Mouse (Mus musculus) forebrain, embryonic 15.5 days (tissue): ENCODE measurements around the gene Zfp91. TPM values are rescaled to one million over a fixed set of nuclear protein-coding genes. Genes with fewer than 3 reads are reported as not detected.
A peak's percentile ranks its signal among the peaks of the same experiment; 100 is the strongest.

Experiments used
- ATAC-seq: fragments of 200-750 bp; cut with Nextera tagmentation; replicated peaks from 2 replicates; pipeline ENCODE4 v1.8.0; 2017; ENCODE audit warnings: mild to moderate bottlenecking, moderate TSS enrichment, moderate library complexity
- H3K27ac ChIP-seq: fragments of 300-500 bp; sonication (generic); replicated peaks from 2 replicates; pipeline ENCODE4 v1.5.1; 2015; ENCODE audit warnings: mild to moderate bottlenecking, inconsistent platforms
- H3K27me3 ChIP-seq: fragments of 300-500 bp; sonication (generic); 2 replicates; pipeline ENCODE4 v1.6.1; 2015; ENCODE audit warnings: inconsistent platforms
- H3K36me3 ChIP-seq: fragments of 300-500 bp; sonication (generic); 2 replicates; pipeline ENCODE4 v1.6.1; 2015; ENCODE audit warnings: mild to moderate bottlenecking, inconsistent platforms
- H3K4me1 ChIP-seq: fragments of 300-500 bp; sonication (generic); 2 replicates; pipeline ENCODE4 v1.6.1; 2015; ENCODE audit warnings: inconsistent platforms
- H3K4me2 ChIP-seq: fragments of 300-500 bp; sonication (generic); replicated peaks from 2 replicates; pipeline ENCODE4 v1.6.1; 2015; ENCODE audit warnings: mild to moderate bottlenecking, inconsistent platforms
- H3K4me3 ChIP-seq: fragments of 300-500 bp; sonication (generic); 2 replicates; pipeline ENCODE4 v1.5.1; 2015; ENCODE audit warnings: mild to moderate bottlenecking, inconsistent platforms
- H3K9ac ChIP-seq: fragments of 300-500 bp; sonication (generic); replicated peaks from 2 replicates; pipeline ENCODE4 v1.6.1; 2015; ENCODE audit warnings: mild to moderate bottlenecking, inconsistent platforms
- H3K9me3 ChIP-seq: fragments of 300-500 bp; sonication (generic); 2 replicates; pipeline ENCODE4 v1.6.1; 2016; ENCODE audit warnings: inconsistent platforms
- WGBS: fragments of 180-500 bp; shearing (Covaris S2); methylation state at CpG from one replicate; pipeline ENCODE4 v1.1.7; 2015; ENCODE audit warnings: mixed read lengths; 5-methylcytosine and 5-hydroxymethylcytosine counted together
- polyA plus RNA-seq: library from polyadenylated mRNA; unstranded; fragments of >200 nt; fragmentation: Nextera tagmentation; extraction: Ambion mirVana; gene quantifications from 2 replicates; pipeline ENCODE4 v1.2.1, GENCODE M21; 2015

Gene Zfp91
- polyA plus RNA-seq, 1 experiment from 2014 or later = 15.6 TPM

GRCm38 (mm10) chr19:12786803-12787395 lies 9.0 kb downstream of the Zfp91 start:
- Histone ChIP-seq H3K27ac (no peak overlapping the region), H3K4me2 (no peak overlapping the region), H3K36me3 (no peaks in the 10 kb centered on the region), H3K9ac (no peak overlapping the region), H3K9me3 (no peaks in the 10 kb centered on the region), H3K27me3 (no peaks in the 10 kb centered on the region), H3K4me3 (no peak overlapping the region), H3K4me1 (peaks cover 7% of the 10 kb centered on the region)
- ATAC-seq = no peak
- 83% methylated on average over 2 of the region's 2 CpGs for WGBS

GRCm38 (mm10) chr19:12780437-12780836 lies 15.5 kb downstream of the Zfp91 start:
- H3K4me3 ChIP-seq = no peak overlapping the region
- H3K4me2 ChIP-seq = no peak overlapping the region
- ATAC-seq = no peak
- H3K27ac ChIP-seq = no peak overlapping the region
- H3K9ac ChIP-seq = no peak overlapping the region
- no peaks in the 10 kb centered on the region for H3K9me3 ChIP-seq
- peaks cover 20% of the 10 kb centered on the region for H3K36me3 ChIP-seq
- H3K4me1 ChIP-seq = no peaks in the 10 kb centered on the region
- no peaks in the 10 kb centered on the region for H3K27me3 ChIP-seq

GRCm38 (mm10) chr19:12770888-12771287 lies 25.0 kb downstream of the Zfp91 start:
- 85% methylated on average over 5 of the region's 5 CpGs for WGBS
- no peak overlapping the region for H3K27ac ChIP-seq
- peaks cover 55% of the 10 kb centered on the region for H3K36me3 ChIP-seq
- H3K27me3 ChIP-seq = no peaks in the 10 kb centered on the region
- H3K4me1 ChIP-seq = no peaks in the 10 kb centered on the region
- H3K4me3 ChIP-seq = no peak overlapping the region
- H3K9me3 ChIP-seq = no peaks in the 10 kb centered on the region
- no peak overlapping the region for H3K9ac ChIP-seq
- ATAC-seq = no peak
- no peak overlapping the region for H3K4me2 ChIP-seq

- no peaks in the 10 kb centered on the region for H3K4me1 ChIP-seq
- H3K27ac ChIP-seq = no peak within 1 kb of the TSS
- H3K9me3 ChIP-seq = no peaks in the 10 kb centered on the region
- 56% methylated on average over 7 of the region's 7 CpGs for WGBS
- no peak within 1 kb of the TSS for H3K9ac ChIP-seq
- no peak within 1 kb of the TSS for H3K4me2 ChIP-seq
- H3K4me3 ChIP-seq = no peak within 1 kb of the TSS
- H3K27me3 ChIP-seq = no peaks in the 10 kb centered on the region
- no peak for ATAC-seq
- peaks cover 55% of the 10 kb centered on the region for H3K36me3 ChIP-seq
Measured at GRCm38 (mm10) chr19:12765308-12765707, 30.6 kb downstream of the Zfp91 start, which contains the start of gene Cntf. Gene Cntf (minus strand): TSS chr19:12765632.

GRCm38 (mm10) chr19:12762212-12763130 lies 33.5 kb downstream of the Zfp91 start:
- Histone ChIP-seq H3K9me3 (no peaks in the 10 kb centered on the region), H3K4me2 (no peak overlapping the region), H3K27me3 (no peaks in the 10 kb centered on the region), H3K27ac (no peak overlapping the region), H3K36me3 (peaks cover 27% of the 10 kb centered on the region), H3K4me1 (0 out of 2 replicates have a peak, but pooled peaks cover 4% of the 10 kb centered on the region), H3K4me3 (no peak overlapping the region), H3K9ac (no peak overlapping the region)
- no peak for ATAC-seq
- 62% methylated on average over 2 of the region's 2 CpGs for WGBS

GRCm38 (mm10) chr19:12759656-12760055 lies 36.3 kb downstream of the Zfp91 start:
- peak; percentile 74; the same call in 1 of the 2 replicates for ATAC-seq
- no peak overlapping the region for H3K9ac ChIP-seq
- 0 out of 2 replicates have a peak overlapping the region, but pooled peaks have one; percentile 11 for H3K27ac ChIP-seq
- 17% methylated on average over 2 of the region's 2 CpGs for WGBS
- H3K27me3 ChIP-seq = no peaks in the 10 kb centered on the region
- no peaks in the 10 kb centered on the region for H3K9me3 ChIP-seq
- H3K4me1 ChIP-seq = 0 out of 2 replicates have a peak, but pooled peaks cover 4% of the 10 kb centered on the region
- H3K36me3 ChIP-seq = peaks cover 18% of the 10 kb centered on the region
- H3K4me2 ChIP-seq = no peak overlapping the region
- no peak overlapping the region for H3K4me3 ChIP-seq

GRCm38 (mm10) chr19:12758936-12759478 lies 36.9 kb downstream of the Zfp91 start:
- no peak overlapping the region for H3K9ac ChIP-seq
- no peak overlapping the region for H3K4me3 ChIP-seq
- H3K27me3 ChIP-seq = no peaks in the 10 kb centered on the region
- H3K4me2 ChIP-seq = no peak overlapping the region
- H3K27ac ChIP-seq = no peak overlapping the region
- H3K4me1 ChIP-seq = 0 out of 2 replicates have a peak, but pooled peaks cover 4% of the 10 kb centered on the region
- WGBS = 96% methylated on average over 1 of the region's 1 CpGs
- H3K9me3 ChIP-seq = no peaks in the 10 kb centered on the region
- peaks cover 14% of the 10 kb centered on the region for H3K36me3 ChIP-seq
- peak; percentile 30; the same call in 1 of the 2 replicates for ATAC-seq

GRCm38 (mm10) chr19:12756286-12756685 lies 39.6 kb downstream of the Zfp91 start:
- 79% methylated on average over 3 of the region's 3 CpGs for WGBS
- H3K27me3 ChIP-seq = no peaks in the 10 kb centered on the region
- H3K4me3 ChIP-seq = no peak overlapping the region
- H3K9me3 ChIP-seq = no peaks in the 10 kb centered on the region
- H3K36me3 ChIP-seq = no peaks in the 10 kb centered on the region; the same call in 1 of the 2 replicates
- H3K27ac ChIP-seq = no peak overlapping the region
- no peak for ATAC-seq
- H3K4me1 ChIP-seq = 0 out of 2 replicates have a peak, but pooled peaks cover 4% of the 10 kb centered on the region
- no peak overlapping the region for H3K4me2 ChIP-seq
- H3K9ac ChIP-seq = no peak overlapping the region

- WGBS = 88% methylated on average over 2 of the region's 2 CpGs
Measured at GRCm38 (mm10) chr19:12731950-12732349, 64.0 kb downstream of the Zfp91 start.

GRCm38 (mm10) chr19:12731036-12731435 lies 64.9 kb downstream of the Zfp91 start:
- Histone ChIP-seq H3K4me2 (no peak overlapping the region), H3K4me3 (no peak overlapping the region), H3K4me1 (no peaks in the 10 kb centered on the region), H3K27me3 (no peaks in the 10 kb centered on the region), H3K27ac (no peak overlapping the region), H3K36me3 (no peaks in the 10 kb centered on the region), H3K9ac (no peak overlapping the region), H3K9me3 (no peaks in the 10 kb centered on the region)
- 63% methylated on average over 1 of the region's 1 CpGs for WGBS
- no peak for ATAC-seq

More at GRCm38 (mm10) chr19:12731950-12732349, 64.0 kb downstream of the Zfp91 start:
- Histone ChIP-seq H3K27me3 (no peaks in the 10 kb centered on the region), H3K9ac (no peak overlapping the region), H3K36me3 (no peaks in the 10 kb centered on the region), H3K27ac (no peak overlapping the region), H3K4me1 (no peaks in the 10 kb centered on the region), H3K4me2 (no peak overlapping the region), H3K9me3 (no peaks in the 10 kb centered on the region), H3K4me3 (no peak overlapping the region)
- no peak for ATAC-seq

- H3K9me3 ChIP-seq = no peaks in the 10 kb centered on the region
- no peak overlapping the region for H3K9ac ChIP-seq
- H3K4me3 ChIP-seq = no peak overlapping the region
- no peak overlapping the region for H3K27ac ChIP-seq
- ATAC-seq = no peak
- H3K27me3 ChIP-seq = no peaks in the 10 kb centered on the region
- H3K4me1 ChIP-seq = no peaks in the 10 kb centered on the region
- H3K4me2 ChIP-seq = no peak overlapping the region
- H3K36me3 ChIP-seq = no peaks in the 10 kb centered on the region
- WGBS = 67% methylated on average over 1 of the region's 1 CpGs
Measured at GRCm38 (mm10) chr19:12725851-12726250, 70.1 kb downstream of the Zfp91 start.

- no peak overlapping the region for H3K27ac ChIP-seq
- H3K27me3 ChIP-seq = no peaks in the 10 kb centered on the region
- H3K36me3 ChIP-seq = no peaks in the 10 kb centered on the region
- 85% methylated on average over 2 of the region's 3 CpGs for WGBS
- H3K9me3 ChIP-seq = no peaks in the 10 kb centered on the region
- no peak overlapping the region for H3K9ac ChIP-seq
- no peak overlapping the region for H3K4me3 ChIP-seq
- H3K4me2 ChIP-seq = no peak overlapping the region
- no peaks in the 10 kb centered on the region for H3K4me1 ChIP-seq
- no peak for ATAC-seq
Measured at GRCm38 (mm10) chr19:12722308-12722707, 73.6 kb downstream of the Zfp91 start.
